Mouse (Mus musculus): ENCODE data around the gene Tnfsf9.

DNA sequence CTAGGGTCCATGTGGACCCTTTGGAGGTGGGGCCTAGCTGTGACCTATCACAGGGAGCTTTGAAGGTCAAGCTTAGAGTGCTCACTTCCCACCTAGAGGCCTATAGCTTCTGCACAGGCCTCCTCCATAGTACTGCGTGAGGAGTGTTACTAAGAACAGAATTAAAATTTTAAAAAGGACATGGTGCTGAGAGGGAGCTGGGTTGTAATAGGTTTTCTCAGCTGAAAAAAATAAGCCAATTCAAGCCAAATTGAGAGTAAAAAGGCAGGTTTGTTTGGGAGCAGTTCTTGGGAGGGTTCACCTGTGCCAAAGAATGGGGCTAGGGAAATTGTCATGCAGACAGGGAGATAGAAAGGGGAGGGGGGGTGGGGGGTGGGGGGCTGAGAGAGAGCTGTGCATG is 40.0 kb downstream of the Tnfsf9 start:
- TF ChIP-seq CTCF (IDR thresholded peaks at IDR 0.05; ENCODE audit: borderline replicate concordance, insufficient read depth, low read depth, low read length) (no peak), POLR2A (IDR thresholded peaks at IDR 0.05; ENCODE audit: borderline replicate concordance, insufficient read depth, low read length) (no peak)

Data from cerebellum, adult 2 months (tissue).